Mouse (Mus musculus) liver, embryonic 11.5 days (tissue): ENCODE measurements around the gene Smad3. TPM values are rescaled to one million over a fixed set of nuclear protein-coding genes. Genes with fewer than 3 reads are reported as not detected.

Experiments used
- ATAC-seq: fragments of 200-750 bp; cut with Nextera tagmentation; replicated peaks from 2 replicates; pipeline ENCODE4 v1.8.0; 2017; ENCODE audit warnings: moderate number of reproducible peaks, mild to moderate bottlenecking, moderate TSS enrichment, moderate library complexity; ENCODE audit not compliant: low FRiP score
- DNase-seq: peaks from one replicate; pipeline ENCODE4 v3.0.0-alpha.2; 2017; ENCODE audit warnings: low spot score
- H3K27ac ChIP-seq: fragments of 300-500 bp; sonication (generic); 2 replicates; pipeline ENCODE4 v1.5.1; 2014; ENCODE audit warnings: mild to moderate bottlenecking, low read depth, low read length, control low read depth
- H3K27me3 ChIP-seq: fragments of 300-500 bp; sonication (generic); replicated peaks from 2 replicates; pipeline ENCODE4 v1.6.1; 2014; ENCODE audit warnings: low read length, mixed read lengths; ENCODE audit not compliant: control insufficient read depth, insufficient read depth
- H3K36me3 ChIP-seq: fragments of 300-500 bp; sonication (generic); 2 replicates; pipeline ENCODE4 v1.6.1; 2014; ENCODE audit warnings: mild to moderate bottlenecking, low read length, moderate library complexity, mixed read lengths; ENCODE audit not compliant: control insufficient read depth, insufficient read depth
- H3K4me1 ChIP-seq: fragments of 300-500 bp; sonication (generic); replicated peaks from 2 replicates; pipeline ENCODE4 v1.6.1; 2014; ENCODE audit warnings: low read length, mixed read lengths; ENCODE audit not compliant: control insufficient read depth, insufficient read depth
- H3K4me2 ChIP-seq: fragments of 300-500 bp; sonication (generic); 2 replicates; pipeline ENCODE4 v1.6.1; 2014; ENCODE audit warnings: mild to moderate bottlenecking, control low read depth, moderate library complexity
- H3K4me3 ChIP-seq: fragments of 300-500 bp; sonication (generic); 2 replicates; pipeline ENCODE4 v1.5.1; 2014; ENCODE audit warnings: low read depth, low read length, control low read depth
- H3K9ac ChIP-seq: fragments of 300-500 bp; sonication (generic); 2 replicates; pipeline ENCODE4 v1.6.1; 2014; ENCODE audit warnings: low read depth, low read length, control low read depth
- H3K9me3 ChIP-seq: fragments of 300-500 bp; sonication (generic); 2 replicates; pipeline ENCODE4 v1.6.1; 2016; ENCODE audit warnings: low read length, inconsistent platforms, mixed read lengths; ENCODE audit not compliant: control insufficient read depth
- WGBS: fragments of 180-500 bp; shearing (Covaris S2); extraction: QIAGEN DNeasy Blood & Tissue Kit; methylation state at CpG from one replicate; pipeline ENCODE4 v1.1.7; 2014; 5-methylcytosine and 5-hydroxymethylcytosine counted together
- polyA plus RNA-seq: library from polyadenylated mRNA; unstranded; fragments of >200 nt; fragmentation: Nextera tagmentation; extraction: Ambion mirVana; gene quantifications from 2 replicates; pipeline ENCODE4 v1.2.1, GENCODE M21; 2014

Smad3 gene
- polyA plus RNA-seq, 1 experiment from 2014 or later: 7.3 TPM

DNA sequence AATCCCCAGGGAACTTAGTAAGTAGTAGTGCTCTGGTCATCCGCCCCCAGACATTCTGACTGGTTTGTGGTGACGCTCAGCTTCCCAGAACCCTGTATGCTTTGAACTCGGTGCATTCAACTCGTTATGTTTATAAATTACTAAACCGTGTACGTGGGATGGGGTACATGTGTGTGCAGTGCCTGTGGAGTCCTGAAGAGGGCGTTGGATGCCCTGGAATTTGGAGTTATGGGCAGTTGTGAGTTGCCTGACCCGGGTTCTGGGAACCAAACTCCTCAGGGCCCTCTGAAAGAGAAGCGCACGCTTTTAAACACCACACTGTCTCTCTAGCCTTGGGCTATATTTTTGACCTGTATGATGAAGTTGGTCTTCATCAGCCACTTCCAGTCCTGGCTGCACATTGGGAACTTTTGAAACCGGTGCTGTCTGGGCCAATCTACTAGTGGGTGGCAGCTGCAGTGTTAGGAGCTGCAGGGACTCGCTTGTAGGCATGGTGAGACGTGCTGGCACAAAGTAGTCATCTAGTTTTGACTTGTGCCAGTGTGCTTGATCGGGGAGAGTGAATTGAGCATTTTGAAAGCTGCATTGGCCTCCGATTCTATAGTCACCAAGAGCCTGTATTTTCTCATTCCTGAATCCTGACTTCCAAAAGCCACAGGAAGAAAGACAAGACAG lies 133.8 kb downstream of the Smad3 start:
- WGBS: 85% methylated on average over 15 of the region's 15 CpGs
- ATAC-seq: no peak
- H3K36me3 ChIP-seq: peaks cover 2% of the 10 kb centered on the region; the same call in 1 of the 2 replicates

GRCm38 (mm10) chr9:63617967-63618366 lies 139.8 kb downstream of the Smad3 start:
- H3K36me3 ChIP-seq: peaks cover 20% of the 10 kb centered on the region
- no peak overlapping the region for H3K27ac ChIP-seq
- H3K27me3 ChIP-seq: no peaks in the 10 kb centered on the region
- ATAC-seq (no peak), DNase-seq (no peak)
- H3K4me1 ChIP-seq: peaks cover 5% of the 10 kb centered on the region; the same call in 1 of the 2 replicates
- 93% methylated on average over 2 of the region's 2 CpGs for WGBS
- H3K4me2 ChIP-seq: no peak overlapping the region
- H3K9me3 ChIP-seq: no peaks in the 10 kb centered on the region
- no peak overlapping the region for H3K4me3 ChIP-seq
- H3K9ac ChIP-seq: no peak overlapping the region

More for the DNA sequence above, 133.8 kb downstream of the Smad3 start:
- Histone ChIP-seq H3K4me3 (no peak overlapping the region), H3K27me3 (no peaks in the 10 kb centered on the region), H3K4me1 (no peaks in the 10 kb centered on the region), H3K27ac (no peak overlapping the region), H3K9me3 (no peaks in the 10 kb centered on the region), H3K4me2 (no peak overlapping the region), H3K9ac (no peak overlapping the region)
- no peak for DNase-seq

DNA sequence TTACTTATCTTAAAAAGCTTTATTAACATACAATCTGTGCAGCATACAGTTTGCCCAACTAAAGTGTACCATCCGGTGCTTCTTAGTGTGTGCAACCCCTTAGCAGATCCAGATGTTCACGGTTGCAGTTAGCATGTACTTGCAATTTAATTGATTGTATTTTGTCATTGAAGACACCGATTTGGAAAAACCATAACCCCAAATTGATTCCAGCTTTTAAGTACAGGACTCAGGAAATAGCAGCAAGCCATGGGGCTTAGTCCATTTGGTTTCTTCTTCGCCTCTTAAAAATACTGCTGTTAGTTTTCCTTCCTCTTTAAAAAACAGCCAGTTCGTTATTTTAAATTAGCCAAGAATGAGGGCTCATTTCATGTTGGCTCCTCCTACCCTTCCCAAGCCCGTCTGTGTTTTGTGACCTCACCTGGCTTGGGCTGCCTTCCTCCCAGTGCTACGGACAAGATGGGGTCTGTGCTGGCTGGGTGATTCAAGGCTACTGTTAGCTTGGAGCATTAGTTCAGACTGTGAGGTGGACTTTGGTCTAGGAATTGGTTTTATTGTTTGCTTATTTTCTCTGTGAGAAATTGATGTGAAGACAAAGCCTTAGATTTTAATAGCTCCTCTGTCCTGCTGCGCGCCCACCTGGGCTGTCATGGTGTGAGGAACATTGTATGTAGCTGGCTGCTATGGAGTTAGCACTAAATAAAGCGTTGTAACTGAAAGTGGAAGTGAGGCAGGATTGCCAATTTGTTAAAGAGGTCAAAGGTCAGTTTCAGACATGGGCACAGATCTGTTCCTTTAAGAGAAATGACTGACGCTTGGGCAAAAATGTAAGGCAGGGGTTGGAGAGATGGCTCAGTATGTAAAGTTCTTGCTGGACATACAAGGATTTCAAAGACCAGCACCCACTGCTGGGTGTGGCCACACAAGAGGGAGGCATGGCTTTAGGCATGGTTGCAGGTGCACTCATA lies 143.5 kb downstream of the Smad3 start:
- Histone ChIP-seq H3K4me1 (peaks cover 26% of the 10 kb centered on the region), H3K4me2 (no peak overlapping the region), H3K4me3 (no peak overlapping the region), H3K36me3 (peaks cover 20% of the 10 kb centered on the region), H3K9ac (no peak overlapping the region), H3K27ac (no peak overlapping the region), H3K27me3 (no peaks in the 10 kb centered on the region), H3K9me3 (no peaks in the 10 kb centered on the region)
- no peak for DNase-seq
- WGBS: 78% methylated on average over 11 of the region's 11 CpGs
- ATAC-seq: no peak

DNA sequence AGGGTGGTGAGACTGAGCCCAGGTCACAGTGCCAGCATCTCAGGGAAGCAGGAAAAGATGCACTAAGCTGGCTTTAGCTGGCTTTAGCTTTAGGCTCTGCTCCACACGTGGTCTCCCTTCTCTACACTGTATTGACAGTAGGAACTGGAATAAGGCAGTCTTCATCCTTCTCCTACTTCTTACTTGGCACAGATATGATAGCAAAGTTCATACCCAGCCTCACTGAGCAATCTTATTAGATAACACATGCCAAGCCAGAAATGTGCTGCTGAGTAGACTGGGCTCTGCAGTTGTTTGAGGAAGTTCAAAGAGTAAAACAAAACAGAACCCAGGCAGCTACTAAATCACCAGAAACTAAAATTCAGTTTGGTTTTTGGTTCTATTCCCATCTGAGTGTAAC lies 144.2 kb downstream of the Smad3 start:
- no peaks in the 10 kb centered on the region for H3K9me3 ChIP-seq
- ATAC-seq (no peak), DNase-seq (no peak)
- no peak overlapping the region for H3K9ac ChIP-seq
- H3K4me3 ChIP-seq: no peak overlapping the region
- 40% methylated on average over 1 of the region's 1 CpGs for WGBS
- no peaks in the 10 kb centered on the region for H3K27me3 ChIP-seq
- no peak overlapping the region for H3K27ac ChIP-seq
- no peak overlapping the region for H3K4me2 ChIP-seq
- H3K36me3 ChIP-seq: peaks cover 20% of the 10 kb centered on the region
- peaks cover 26% of the 10 kb centered on the region for H3K4me1 ChIP-seq

DNA sequence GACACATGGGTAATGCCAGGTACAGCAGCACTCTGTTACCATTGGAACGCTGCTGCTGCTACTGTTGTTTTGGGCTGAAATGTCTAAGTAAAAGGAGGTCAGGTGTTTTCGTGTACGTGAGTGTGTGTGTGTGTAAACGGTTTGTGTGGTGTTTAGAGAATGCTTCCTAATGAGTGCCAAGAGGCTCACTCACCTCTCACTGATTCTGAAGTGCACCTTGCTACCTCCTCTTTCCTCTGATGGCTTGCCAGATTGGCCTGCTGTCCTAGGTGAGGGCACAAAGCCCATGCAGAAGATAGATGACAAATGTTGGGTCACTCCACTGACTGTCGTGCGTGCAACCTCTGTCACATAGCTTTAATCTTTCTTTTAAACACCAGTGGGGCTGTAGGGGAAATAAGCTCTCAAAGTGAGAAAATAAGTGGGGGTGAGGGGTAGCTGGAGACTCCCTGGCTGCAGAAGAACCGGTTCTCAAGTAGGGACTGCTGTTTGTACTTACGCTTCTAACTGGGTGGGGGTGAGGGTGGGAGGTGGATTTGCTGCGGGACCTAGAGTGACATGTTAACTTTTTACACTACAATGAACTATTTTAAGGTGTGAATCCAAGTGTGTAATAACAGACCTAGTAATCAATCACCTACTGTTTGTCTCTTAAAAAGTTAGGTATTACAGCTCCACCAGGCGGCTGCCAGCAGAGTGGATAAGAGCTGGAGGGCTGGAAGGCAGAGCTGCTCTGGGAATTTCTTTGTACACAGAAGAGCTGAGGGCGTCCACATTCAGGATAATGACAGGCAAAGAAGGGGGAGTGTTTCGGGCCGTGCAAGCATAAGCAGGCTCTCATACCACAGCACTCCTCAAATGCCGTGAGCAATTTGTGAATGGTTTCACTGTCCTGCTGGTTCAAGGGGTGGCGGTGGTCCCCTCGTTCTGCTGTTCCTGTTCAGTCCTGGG lies 145.0 kb downstream of the Smad3 start:
- H3K9me3 ChIP-seq: no peaks in the 10 kb centered on the region
- no peak overlapping the region for H3K4me3 ChIP-seq
- WGBS: 69% methylated on average over 16 of the region's 16 CpGs
- no peak overlapping the region for H3K9ac ChIP-seq
- DNase-seq (no peak), ATAC-seq (no peak)
- H3K27me3 ChIP-seq: no peaks in the 10 kb centered on the region
- H3K4me2 ChIP-seq: no peak overlapping the region; the same call in 1 of the 2 replicates
- H3K36me3 ChIP-seq: peaks cover 14% of the 10 kb centered on the region
- no peak overlapping the region for H3K27ac ChIP-seq
- H3K4me1 ChIP-seq: peaks cover 26% of the 10 kb centered on the region

GRCm38 (mm10) chr9:63611967-63612366 lies 145.8 kb downstream of the Smad3 start:
- no peaks in the 10 kb centered on the region for H3K9me3 ChIP-seq
- no peak overlapping the region for H3K27ac ChIP-seq
- DNase-seq (no peak), ATAC-seq (no peak; the same call in 1 of the 2 replicates)
- peaks cover 6% of the 10 kb centered on the region for H3K36me3 ChIP-seq
- no peaks in the 10 kb centered on the region for H3K27me3 ChIP-seq
- no peak overlapping the region for H3K4me3 ChIP-seq
- H3K9ac ChIP-seq: no peak overlapping the region
- peaks cover 26% of the 10 kb centered on the region for H3K4me1 ChIP-seq
- no peak overlapping the region; the same call in 1 of the 2 replicates for H3K4me2 ChIP-seq
- 37% methylated on average over 5 of the region's 5 CpGs for WGBS

DNA sequence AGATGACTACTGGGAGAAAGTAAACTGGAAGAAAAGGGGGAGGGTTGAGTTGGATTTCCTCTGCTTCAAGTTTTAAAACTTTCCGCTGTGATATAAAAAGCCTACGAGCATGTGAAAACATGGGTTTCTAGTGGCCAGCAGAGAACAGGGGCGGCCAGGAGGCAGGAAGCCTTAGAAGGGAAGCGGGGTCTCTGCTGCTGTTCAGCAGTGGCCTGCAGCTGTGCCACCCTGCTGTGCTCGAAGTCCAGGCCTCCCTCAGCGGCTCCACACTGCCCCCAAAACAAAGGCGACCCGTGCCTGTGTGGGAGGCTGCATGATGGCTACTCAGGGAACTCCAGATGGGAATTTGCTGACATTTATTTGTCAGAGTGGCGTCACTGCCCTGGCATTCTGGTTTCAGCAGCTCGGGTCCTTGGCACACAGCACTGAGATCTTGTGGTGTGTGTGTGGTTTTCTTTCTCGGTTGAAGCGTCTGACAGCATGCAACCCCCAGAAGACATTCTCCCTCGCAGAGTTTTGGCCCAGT lies 146.9 kb downstream of the Smad3 start:
- Histone ChIP-seq H3K4me3 (no peak overlapping the region), H3K9me3 (no peaks in the 10 kb centered on the region), H3K4me2 (peak overlapping the region; percentile 33), H3K4me1 (peaks cover 26% of the 10 kb centered on the region), H3K36me3 (no peaks in the 10 kb centered on the region), H3K27ac (peak overlapping the region; percentile 48; the same call in 1 of the 2 replicates), H3K9ac (no peak overlapping the region), H3K27me3 (no peaks in the 10 kb centered on the region)
- no peak for DNase-seq
- ATAC-seq: no peak
- 31% methylated on average over 13 of the region's 13 CpGs for WGBS

- Histone ChIP-seq H3K4me3 (no peak overlapping the region), H3K27me3 (no peaks in the 10 kb centered on the region), H3K36me3 (no peaks in the 10 kb centered on the region), H3K9me3 (no peaks in the 10 kb centered on the region), H3K4me1 (peaks cover 26% of the 10 kb centered on the region), H3K9ac (no peak overlapping the region), H3K4me2 (no peak overlapping the region), H3K27ac (no peak overlapping the region)
- 94% methylated on average over 6 of the region's 6 CpGs for WGBS
- ATAC-seq (no peak), DNase-seq (no peak)
These were observed 147.6 kb downstream of the Smad3 start for GRCm38 (mm10) chr9:63610231-63610630.
